Mouse (Mus musculus) embryonic facial prominence, embryonic 11.5 days (tissue): ENCODE measurements around the gene Plekhm1. TPM values are rescaled to one million over a fixed set of nuclear protein-coding genes. Genes with fewer than 3 reads are reported as not detected.
A peak's percentile ranks its signal among the peaks of the same experiment; 100 is the strongest.

Experiments used
- ATAC-seq: fragments of 200-750 bp; cut with Nextera tagmentation; replicated peaks from 2 replicates; pipeline ENCODE4 v1.8.0; 2017; ENCODE audit warnings: low read depth; ENCODE audit not compliant: insufficient number of reproducible peaks, low FRiP score, low TSS enrichment
- DNase-seq: peaks from one replicate; pipeline ENCODE4 v3.0.0-alpha.2; 2015; ENCODE audit warnings: low spot score
- H3K27ac ChIP-seq: fragments of 300-500 bp; sonication (generic); replicated peaks from 2 replicates; pipeline ENCODE4 v1.5.1; 2014; ENCODE audit warnings: mild to moderate bottlenecking, low read depth, low read length, control low read depth
- H3K27me3 ChIP-seq: fragments of 300-500 bp; sonication (generic); 2 replicates; pipeline ENCODE4 v1.6.1; 2014; ENCODE audit warnings: mild to moderate bottlenecking, low read length, moderate library complexity, mixed read lengths; ENCODE audit not compliant: control insufficient read depth, insufficient read depth
- H3K36me3 ChIP-seq: fragments of 300-500 bp; sonication (generic); replicated peaks from 2 replicates; pipeline ENCODE4 v1.6.1; 2014; ENCODE audit warnings: low read depth, mild to moderate bottlenecking, low read length, moderate library complexity, mixed read lengths; ENCODE audit not compliant: control insufficient read depth, insufficient read depth
- H3K4me1 ChIP-seq: fragments of 300-500 bp; sonication (generic); 2 replicates; pipeline ENCODE4 v1.6.1; 2014; ENCODE audit warnings: low read length, mixed read lengths; ENCODE audit not compliant: control insufficient read depth, insufficient read depth
- H3K4me2 ChIP-seq: fragments of 300-500 bp; sonication (generic); 2 replicates; pipeline ENCODE4 v1.6.1; 2014; ENCODE audit warnings: low read depth, mild to moderate bottlenecking, control low read depth, low read length, moderate library complexity
- H3K4me3 ChIP-seq: fragments of 300-500 bp; sonication (generic); 2 replicates; pipeline ENCODE4 v1.5.1; 2014; ENCODE audit warnings: low read depth, low read length, control low read depth
- H3K9ac ChIP-seq: fragments of 300-500 bp; sonication (generic); replicated peaks from 2 replicates; pipeline ENCODE4 v1.6.1; 2014; ENCODE audit warnings: mild to moderate bottlenecking, control low read depth, low read length
- H3K9me3 ChIP-seq: fragments of 300-500 bp; sonication (generic); replicated peaks from 2 replicates; pipeline ENCODE4 v1.6.1; 2016; ENCODE audit warnings: mild to moderate bottlenecking, low read length, inconsistent platforms, mixed read lengths; ENCODE audit not compliant: control insufficient read depth
- WGBS: fragments of 180-500 bp; shearing (Covaris S2); extraction: QIAGEN DNeasy Blood & Tissue Kit; methylation state at CpG from one replicate; pipeline ENCODE4 v1.1.7; 2014; 5-methylcytosine and 5-hydroxymethylcytosine counted together
- polyA plus RNA-seq: library from polyadenylated mRNA; unstranded; fragments of >200 nt; fragmentation: Nextera tagmentation; extraction: Ambion mirVana; gene quantifications from 2 replicates; pipeline ENCODE4 v1.2.1, GENCODE M21; 2014

Plekhm1 gene
- polyA plus RNA-seq, 1 experiment from 2014 or later = 5.2 TPM

GRCm38 (mm10) chr11:103364335-103364734, 48.2 kb downstream of the Plekhm1 start:
- H3K4me3 ChIP-seq = no peak overlapping the region
- WGBS = 38% methylated on average over 5 of the region's 5 CpGs

GRCm38 (mm10) chr11:103363214-103364148, 49.0 kb downstream of the Plekhm1 start, which contains the start of gene Arhgap27:
TSS of gene Arhgap27 (minus strand) at chr11:103363692.
- Histone ChIP-seq H3K4me1 (peaks cover 13% of the 10 kb centered on the region), H3K9ac (peak within 1 kb of the TSS; percentile 46), H3K36me3 (no peaks in the 10 kb centered on the region; the same call in 1 of the 2 replicates), H3K9me3 (no peaks in the 10 kb centered on the region), H3K4me3 (peak within 1 kb of the TSS; percentile 30), H3K27me3 (peaks cover 50% of the 10 kb centered on the region), H3K4me2 (peak within 1 kb of the TSS; percentile 55), H3K27ac (no peak within 1 kb of the TSS)
- ATAC-seq (no peak), DNase-seq (peak; percentile 55)
- WGBS = 2% methylated on average over 35 of the region's 35 CpGs

More at GRCm38 (mm10) chr11:103364335-103364734, 48.2 kb downstream of the Plekhm1 start:
- peaks cover 12% of the 10 kb centered on the region for H3K4me1 ChIP-seq
- H3K9me3 ChIP-seq = no peaks in the 10 kb centered on the region
- no peak overlapping the region for H3K27ac ChIP-seq
- H3K36me3 ChIP-seq = no peaks in the 10 kb centered on the region; the same call in 1 of the 2 replicates
- no peak for DNase-seq
- H3K27me3 ChIP-seq = peaks cover 48% of the 10 kb centered on the region
- no peak overlapping the region for H3K4me2 ChIP-seq
- no peak for ATAC-seq
- no peak overlapping the region for H3K9ac ChIP-seq

GRCm38 (mm10) chr11:103362521-103363181, 49.8 kb downstream of the Plekhm1 start:
- DNase-seq (peak; percentile 48), ATAC-seq (no peak)
- Histone ChIP-seq H3K4me3 (peak overlapping the region; percentile 30), H3K27me3 (peaks cover 50% of the 10 kb centered on the region), H3K27ac (0 out of 2 replicates have a peak overlapping the region, but pooled peaks have one; percentile 20), H3K4me1 (peaks cover 13% of the 10 kb centered on the region), H3K4me2 (peak overlapping the region; percentile 55), H3K9me3 (no peaks in the 10 kb centered on the region), H3K36me3 (no peaks in the 10 kb centered on the region; the same call in 1 of the 2 replicates), H3K9ac (peak overlapping the region; percentile 46)
- under 1% methylated on average over 32 of the region's 33 CpGs for WGBS

GRCm38 (mm10) chr11:103362054-103362432, 50.4 kb downstream of the Plekhm1 start:
- DNase-seq = peak; percentile 69
- Histone ChIP-seq H3K36me3 (no peaks in the 10 kb centered on the region; the same call in 1 of the 2 replicates), H3K9me3 (no peaks in the 10 kb centered on the region), H3K27me3 (peaks cover 50% of the 10 kb centered on the region), H3K4me1 (peaks cover 13% of the 10 kb centered on the region), H3K9ac (no peak overlapping the region), H3K27ac (no peak overlapping the region), H3K4me2 (peak overlapping the region; percentile 55), H3K4me3 (peak overlapping the region; percentile 30)
- 3% methylated on average over 13 of the region's 13 CpGs for WGBS
- no peak for ATAC-seq

- Histone ChIP-seq H3K9me3 (no peaks in the 10 kb centered on the region), H3K4me1 (peaks cover 13% of the 10 kb centered on the region), H3K27me3 (peaks cover 50% of the 10 kb centered on the region), H3K36me3 (no peaks in the 10 kb centered on the region; the same call in 1 of the 2 replicates), H3K9ac (no peak overlapping the region), H3K27ac (no peak overlapping the region), H3K4me2 (no peak overlapping the region; the same call in 1 of the 2 replicates), H3K4me3 (peak overlapping the region; percentile 10)
- ATAC-seq (0 out of 2 replicates have a peak, but pooled peaks have one; percentile 2), DNase-seq (peak; percentile 71)
- 2% methylated on average over 25 of the region's 25 CpGs for WGBS
Measured at GRCm38 (mm10) chr11:103361396-103362053, 51.0 kb downstream of the Plekhm1 start.

DNA sequence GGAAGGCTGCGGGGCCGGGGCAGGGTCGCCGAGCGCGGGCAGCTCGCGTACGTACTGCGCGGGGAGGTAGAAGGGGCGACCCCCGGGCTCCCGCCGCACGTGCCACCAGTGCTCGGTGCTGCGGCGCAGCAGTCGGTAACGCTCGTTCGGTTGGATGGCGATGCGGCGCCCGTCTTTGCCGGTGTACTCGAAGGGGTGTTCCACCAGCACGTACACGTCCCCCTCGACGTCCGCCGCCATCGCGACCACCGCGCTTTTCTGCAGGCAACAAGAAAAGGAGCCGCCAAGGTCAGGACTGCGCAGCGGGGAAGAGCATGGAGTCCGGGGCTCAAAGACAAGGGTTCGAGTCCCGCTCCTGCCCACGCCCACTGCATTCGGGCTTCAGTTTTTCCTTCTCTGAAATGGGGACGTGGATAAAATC, 51.8 kb downstream of the Plekhm1 start:
- Histone ChIP-seq H3K9me3 (no peaks in the 10 kb centered on the region), H3K27ac (0 out of 2 replicates have a peak overlapping the region, but pooled peaks have one; percentile 35), H3K4me2 (peak overlapping the region; percentile 90), H3K9ac (peak overlapping the region; percentile 56), H3K27me3 (peaks cover 52% of the 10 kb centered on the region), H3K4me3 (peak overlapping the region; percentile 53), H3K4me1 (peaks cover 13% of the 10 kb centered on the region), H3K36me3 (no peaks in the 10 kb centered on the region)
- no peak for ATAC-seq
- peak; percentile 27 for DNase-seq
- 2% methylated on average over 46 of the region's 48 CpGs for WGBS

DNA sequence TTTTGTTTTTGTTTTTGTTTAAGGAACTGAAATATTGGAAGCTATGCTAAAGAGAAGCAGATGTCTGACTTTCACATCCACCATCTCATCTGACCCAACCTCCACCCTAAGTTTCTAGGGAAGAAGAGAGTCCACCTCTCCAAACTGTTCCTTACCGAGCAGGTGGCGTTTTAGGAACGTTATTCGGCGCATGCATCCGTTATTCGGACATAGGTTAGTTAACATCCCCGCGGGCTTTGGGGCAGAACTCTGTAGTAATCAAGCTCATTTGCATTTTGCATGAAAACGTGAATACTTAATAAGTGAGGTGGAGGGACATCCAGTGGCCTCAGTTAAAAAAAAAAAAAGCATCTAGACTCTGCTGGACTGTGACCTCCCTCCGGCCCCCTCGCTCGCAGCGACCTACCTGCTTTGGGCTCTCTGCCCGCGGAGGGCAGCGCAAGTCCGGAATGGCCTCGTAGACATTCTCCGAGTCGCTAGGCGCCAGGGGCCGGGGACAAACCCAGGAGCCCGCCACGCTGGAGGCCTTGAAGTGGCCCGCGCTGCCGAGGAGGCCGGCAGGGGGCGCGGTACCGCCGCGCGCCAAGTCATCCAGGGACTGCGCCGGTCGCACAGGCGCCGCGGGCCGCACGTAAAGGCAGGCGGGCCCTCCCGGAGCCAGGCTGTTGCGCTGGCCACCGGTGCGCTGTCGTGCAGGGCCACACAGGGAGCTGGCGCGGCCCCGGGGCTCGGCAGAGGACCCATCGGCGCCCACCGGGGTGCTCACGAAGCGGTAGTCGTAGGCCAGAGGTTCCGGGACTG, 52.4 kb downstream of the Plekhm1 start:
- 0 out of 2 replicates have a peak overlapping the region, but pooled peaks have one; percentile 35 for H3K27ac ChIP-seq
- DNase-seq (peak; percentile 90), ATAC-seq (peak; percentile 14; the same call in 1 of the 2 replicates)
- peak overlapping the region; percentile 56 for H3K9ac ChIP-seq
- H3K36me3 ChIP-seq = no peaks in the 10 kb centered on the region
- H3K27me3 ChIP-seq = peaks cover 52% of the 10 kb centered on the region
- H3K9me3 ChIP-seq = no peaks in the 10 kb centered on the region
- 1% methylated on average over 60 of the region's 60 CpGs for WGBS
- H3K4me1 ChIP-seq = peaks cover 15% of the 10 kb centered on the region
- peak overlapping the region; percentile 90 for H3K4me2 ChIP-seq
- peak overlapping the region; percentile 53 for H3K4me3 ChIP-seq
